Mouse (Mus musculus): ENCODE measurements at regions not wholly inside any gene's neighbourhood (a gene's known extent, or its start where the extent isn't known, plus 50 kb on each side); places are given as distances from the start of the nearest gene placed in this dataset.

GRCm38 (mm10) chr17:6852177-6852947, 69.8 kb upstream of the Ezr start:
- TF ChIP-seq EP300 (IDR thresholded peaks at IDR 0.05; ENCODE audit: low read depth) (no peak), CTCF (IDR thresholded peaks at IDR 0.05; ENCODE audit: low read depth) (peak; percentile 17; the same call in 1 of the 2 replicates)

Data from liver, embryonic 14.5 days (tissue).